Mouse (Mus musculus) thymus, postnatal 4 days (tissue): ENCODE results near the gene Lama5.

Experiments used
- DNase-seq: peaks from one replicate; pipeline ENCODE4 v3.0.0; 2021

The Lama5 gene

GRCm38 (mm10) chr2:180222250-180222649 lies 3.4 kb downstream of the Lama5 start:
- DNase-seq = peak; percentile 48

GRCm38 (mm10) chr2:180221051-180221450 lies 4.6 kb downstream of the Lama5 start:
- no peak for DNase-seq

DNA sequence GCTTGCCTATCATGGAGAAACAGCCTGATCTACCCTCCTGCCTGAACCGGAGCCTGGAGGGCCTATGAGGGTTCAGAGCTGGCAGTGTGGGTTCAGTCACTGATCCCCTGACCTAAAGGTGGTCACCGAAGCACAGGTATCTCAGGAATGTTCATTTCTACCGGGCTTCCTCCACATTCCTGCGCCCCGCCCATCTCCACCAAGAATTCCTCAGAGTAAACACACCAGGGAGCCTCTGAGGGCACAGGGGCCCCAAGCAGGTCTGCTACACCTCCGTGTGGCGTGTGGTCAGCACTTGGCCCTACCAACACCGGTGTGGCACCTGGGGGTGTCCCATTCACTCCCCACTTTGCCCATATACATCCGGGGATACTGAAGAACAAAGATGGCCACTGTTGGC lies 5.5 kb downstream of the Lama5 start:
- DNase-seq = no peak

DNA sequence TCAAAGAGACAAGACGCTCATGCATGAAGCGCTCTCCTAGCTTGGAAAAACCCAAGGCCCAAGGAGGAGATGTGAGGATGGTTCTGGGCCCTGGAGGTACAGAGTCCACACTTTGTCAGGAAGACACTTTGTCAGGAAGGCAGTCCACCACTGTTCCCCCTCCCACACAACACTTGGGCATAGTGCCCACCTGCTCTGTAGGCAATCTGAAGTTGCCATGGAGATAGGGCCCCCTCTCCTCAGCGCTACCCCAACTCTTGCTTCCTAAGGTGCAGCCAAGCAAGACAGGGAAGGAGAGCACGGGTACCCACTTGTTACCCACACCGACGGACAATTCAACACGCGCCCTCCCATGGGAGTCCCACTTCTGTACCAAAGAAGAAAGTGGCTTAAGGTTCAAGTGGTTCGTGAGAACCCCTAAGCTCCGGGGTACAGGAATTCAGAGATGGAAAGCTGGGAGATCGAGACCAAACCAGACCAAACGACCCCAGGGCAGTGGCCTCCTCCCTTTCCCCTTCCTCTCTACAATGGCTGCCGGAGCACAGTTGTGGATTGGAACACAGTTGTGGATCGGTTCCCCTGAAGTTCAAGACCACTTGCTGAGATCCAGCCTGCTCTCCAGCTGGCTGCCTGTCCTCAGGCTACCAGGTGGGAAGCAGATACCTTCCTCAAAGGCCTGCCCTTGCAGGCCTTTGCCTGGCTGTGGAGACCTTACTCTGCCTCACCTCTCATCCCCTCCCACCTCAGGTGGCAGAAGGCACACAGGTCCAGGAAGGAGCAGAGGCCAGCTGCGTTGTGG lies 6.3 kb downstream of the Lama5 start:
- no peak for DNase-seq

DNA sequence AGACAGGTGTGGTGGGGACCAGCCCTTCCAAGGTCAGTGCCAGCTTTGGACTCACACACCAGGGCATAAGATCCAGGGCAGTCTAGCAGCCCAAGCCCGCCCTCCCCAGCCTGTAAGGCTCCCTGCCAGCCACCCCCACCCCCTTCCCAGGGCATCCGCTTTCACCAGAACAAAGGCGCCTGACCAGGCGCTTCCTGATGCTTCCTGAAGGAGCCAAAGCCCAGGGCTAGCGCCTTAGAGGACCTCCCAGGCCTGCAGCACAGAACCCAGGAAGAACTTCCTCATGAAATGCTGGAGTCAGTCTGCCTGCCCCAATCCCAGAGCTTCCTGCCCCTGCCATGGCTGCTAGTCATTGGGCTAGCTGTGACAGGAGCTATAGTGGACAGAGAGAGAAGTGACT lies 7.0 kb downstream of the Lama5 start:
- DNase-seq = no peak

GRCm38 (mm10) chr2:180218241-180218640 lies 7.4 kb downstream of the Lama5 start:
- DNase-seq = no peak

DNA sequence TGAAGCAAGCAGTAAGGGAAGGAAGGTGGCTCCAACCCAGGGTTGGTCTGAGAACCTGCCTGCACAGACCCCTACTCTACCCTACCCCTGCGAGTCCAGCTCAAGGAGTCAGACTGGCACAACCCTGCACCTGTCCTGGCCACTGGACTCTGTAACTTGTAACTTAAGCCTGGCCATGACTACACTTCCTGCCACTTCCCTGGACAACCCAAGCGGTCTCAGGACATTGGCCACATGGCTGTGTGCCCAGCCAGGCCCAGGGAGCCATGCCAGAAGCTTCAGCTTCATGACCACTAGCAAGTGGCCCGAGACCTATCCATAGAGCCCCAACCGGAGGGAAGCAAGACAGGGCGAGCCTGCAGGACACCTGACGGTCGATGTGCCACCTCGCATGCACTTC lies 8.1 kb downstream of the Lama5 start:
- DNase-seq = no peak

DNA sequence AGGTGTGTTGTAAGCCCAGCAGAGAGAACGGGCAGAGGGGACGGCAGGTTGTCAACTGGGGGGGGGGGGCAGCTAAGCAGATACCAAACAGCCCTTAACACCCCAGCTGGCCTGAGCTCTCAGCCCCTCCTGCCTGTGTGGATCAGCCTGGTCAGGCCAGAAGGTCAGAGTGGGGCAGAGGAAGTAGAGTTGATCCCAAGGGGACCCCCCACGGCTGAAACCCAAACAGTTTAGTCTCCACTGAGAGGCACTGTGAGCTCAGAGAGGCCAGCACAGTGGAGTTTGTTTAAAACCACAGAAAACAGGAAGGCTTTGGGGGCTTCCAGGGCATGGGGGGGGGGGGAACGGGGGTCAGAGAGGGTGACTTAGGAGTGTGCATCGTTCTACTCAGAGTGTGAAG lies 8.7 kb downstream of the Lama5 start:
- DNase-seq = no peak

DNA sequence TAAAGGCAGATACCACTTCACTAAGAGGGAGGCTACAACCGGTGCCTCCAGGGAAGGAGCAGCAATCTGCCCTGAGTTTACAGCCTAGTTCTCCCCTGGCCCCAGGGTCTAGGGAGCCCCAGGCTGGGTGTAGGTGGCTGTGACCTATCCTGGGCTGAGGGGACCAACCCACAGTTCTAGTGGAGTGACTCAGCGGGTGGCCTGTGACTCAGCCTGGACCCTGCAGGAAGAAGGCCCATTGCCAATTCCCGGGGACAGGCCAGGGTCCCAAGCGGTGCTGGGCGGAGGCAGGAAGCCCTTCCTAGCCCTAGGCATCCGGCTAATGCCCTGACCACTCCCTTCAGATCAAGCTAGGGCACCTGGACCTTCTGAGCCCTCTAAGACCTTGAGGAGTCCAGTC lies 9.7 kb downstream of the Lama5 start:
- DNase-seq = no peak

- DNase-seq = no peak
These were observed 10.6 kb downstream of the Lama5 start for GRCm38 (mm10) chr2:180215011-180215461.

GRCm38 (mm10) chr2:180214352-180214978 lies 11.2 kb downstream of the Lama5 start:
- no peak for DNase-seq

DNA sequence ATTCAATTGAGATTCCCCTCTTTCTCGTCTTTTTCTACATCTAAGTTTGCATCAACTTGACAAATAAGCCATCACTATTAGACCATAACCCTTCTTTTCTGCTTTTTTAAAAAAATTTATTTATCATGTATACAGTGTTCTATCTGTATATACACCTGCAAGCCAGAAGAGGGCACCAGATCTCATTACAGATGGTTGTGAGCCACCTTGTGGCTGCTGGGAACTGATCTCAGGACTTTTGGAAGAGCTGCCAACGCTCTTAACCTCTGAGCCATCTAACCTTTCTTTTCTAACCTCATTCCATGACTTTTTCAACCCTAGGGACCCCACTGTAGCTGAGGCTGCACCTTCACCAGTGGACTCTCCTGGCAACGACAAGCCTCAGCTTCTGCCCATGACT lies 13.4 kb downstream of the Lama5 start:
- DNase-seq = no peak

DNA sequence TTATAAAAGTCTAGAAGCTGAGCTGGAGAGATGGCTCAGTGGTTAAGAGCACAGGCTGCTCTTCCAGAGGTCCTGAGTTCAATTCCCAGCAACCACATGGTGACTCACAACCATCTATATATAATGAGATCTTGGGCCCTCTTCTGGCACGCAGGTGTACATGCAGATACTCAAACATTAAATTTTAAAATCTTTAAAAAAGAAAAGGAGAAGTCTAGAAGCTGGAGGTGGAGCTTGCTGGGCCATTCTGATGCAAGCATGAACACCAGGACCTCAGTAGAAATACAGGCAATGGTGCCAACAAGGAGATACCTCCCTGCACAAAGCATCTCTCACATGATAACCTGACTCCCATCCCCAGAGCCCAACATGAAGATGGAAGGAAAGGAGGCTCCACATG lies 16.7 kb downstream of the Lama5 start:
- no peak for DNase-seq

- peak; percentile 60 for DNase-seq
These were observed 17.8 kb downstream of the Lama5 start for GRCm38 (mm10) chr2:180207840-180208239.

- DNase-seq = no peak
These were observed 19.7 kb downstream of the Lama5 start for GRCm38 (mm10) chr2:180205956-180206280.

DNA sequence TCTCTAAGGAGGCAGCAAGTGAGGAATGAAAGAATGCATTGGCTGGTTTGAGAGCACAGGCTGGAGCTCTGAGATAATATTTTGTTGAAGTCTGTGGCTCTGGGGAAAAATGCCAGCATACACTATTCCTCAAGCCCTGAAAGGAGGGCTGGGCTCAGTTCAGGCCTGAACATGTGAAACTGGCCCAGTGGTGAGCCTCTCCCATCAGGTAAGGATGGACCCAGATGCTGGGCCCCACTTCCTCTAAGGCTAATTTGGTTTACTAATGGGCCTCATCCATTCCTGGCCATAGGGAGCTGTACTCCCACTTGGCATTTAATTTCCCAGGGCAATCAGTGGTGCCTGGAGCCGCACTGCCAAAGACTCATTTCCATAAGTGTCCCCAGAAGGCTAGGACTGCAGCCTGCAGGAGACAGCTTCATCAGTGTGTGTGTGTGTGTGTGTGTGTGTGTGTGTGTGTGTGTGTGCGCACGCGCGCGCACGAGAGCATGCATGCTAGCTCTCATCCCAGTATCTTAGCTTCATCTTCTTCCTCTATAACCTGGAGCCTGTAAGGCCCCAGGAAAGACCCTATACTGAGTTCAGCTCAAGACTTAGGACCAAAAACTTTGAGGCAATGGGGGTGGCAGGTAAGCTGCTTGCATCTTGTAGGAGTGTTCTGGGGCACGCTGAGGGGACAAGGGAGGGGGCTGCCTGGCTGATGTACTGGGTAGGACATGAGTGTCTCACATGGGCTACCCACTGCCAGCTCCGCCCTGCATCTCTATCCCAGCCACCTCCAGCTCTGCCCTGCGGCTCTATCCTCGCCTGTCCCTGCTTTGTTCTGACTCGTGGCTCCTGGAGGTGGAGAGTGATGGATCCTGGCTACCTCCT lies 20.3 kb downstream of the Lama5 start:
- no peak for DNase-seq

DNA sequence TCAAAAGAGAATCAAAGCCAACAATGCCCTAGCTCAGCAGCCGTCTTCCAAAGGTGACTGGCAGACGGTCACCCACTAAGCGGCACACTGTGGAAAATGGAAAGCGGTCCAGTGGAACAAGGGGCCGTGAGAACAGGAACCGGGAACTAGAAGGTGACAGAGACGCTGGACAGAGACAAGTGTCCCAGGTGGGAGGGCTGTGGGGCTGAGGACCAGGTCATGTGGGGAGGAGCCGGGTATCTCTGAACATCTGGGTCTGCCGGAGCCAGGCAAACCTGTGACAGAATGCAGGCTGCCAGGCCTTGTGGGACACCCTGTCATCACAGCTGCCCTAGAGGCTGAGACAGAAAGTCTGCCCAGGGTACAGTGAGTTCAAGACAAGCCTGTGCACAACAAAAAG lies 21.2 kb downstream of the Lama5 start:
- DNase-seq = no peak

GRCm38 (mm10) chr2:180202805-180203204 lies 22.9 kb downstream of the Lama5 start:
- DNase-seq = no peak

DNA sequence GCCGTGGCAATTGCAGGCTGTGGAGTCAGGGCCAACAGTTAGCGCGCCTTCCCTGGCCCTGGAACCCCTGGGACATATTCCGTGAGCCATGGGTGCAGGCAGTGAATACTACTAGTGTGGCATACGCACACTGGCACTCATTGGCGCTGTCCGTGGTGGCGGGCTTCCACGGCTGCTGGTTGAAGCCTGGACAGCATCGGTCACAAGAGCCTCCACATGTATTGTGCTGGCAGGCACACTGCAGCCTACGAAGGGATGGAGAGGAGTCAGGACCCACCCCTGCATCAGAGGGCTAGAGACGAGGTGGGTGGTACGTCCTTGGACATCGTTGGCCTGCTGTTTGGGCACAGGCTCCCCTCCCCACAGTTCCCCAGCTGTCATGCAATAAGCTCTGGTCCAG lies 23.4 kb downstream of the Lama5 start:
- no peak for DNase-seq

DNA sequence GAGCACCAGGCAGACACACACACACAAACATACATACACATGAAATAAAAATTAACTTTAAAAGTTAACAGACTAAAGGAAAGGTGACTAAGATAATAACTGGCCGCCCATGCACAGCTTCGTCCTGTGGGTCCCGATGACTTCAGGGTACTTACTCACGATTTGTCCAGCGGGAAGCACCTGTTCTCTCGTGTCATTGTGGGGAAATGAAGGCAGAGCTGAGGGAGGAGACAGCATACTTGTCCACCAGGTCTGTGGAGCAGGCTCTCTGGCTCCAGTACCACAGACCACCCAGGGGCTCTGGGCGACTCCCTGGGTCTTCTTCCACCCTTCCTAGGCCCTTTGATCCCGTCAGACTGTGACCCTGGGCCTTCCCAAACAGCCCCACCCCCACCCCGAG lies 24.4 kb downstream of the Lama5 start:
- DNase-seq = no peak

DNA sequence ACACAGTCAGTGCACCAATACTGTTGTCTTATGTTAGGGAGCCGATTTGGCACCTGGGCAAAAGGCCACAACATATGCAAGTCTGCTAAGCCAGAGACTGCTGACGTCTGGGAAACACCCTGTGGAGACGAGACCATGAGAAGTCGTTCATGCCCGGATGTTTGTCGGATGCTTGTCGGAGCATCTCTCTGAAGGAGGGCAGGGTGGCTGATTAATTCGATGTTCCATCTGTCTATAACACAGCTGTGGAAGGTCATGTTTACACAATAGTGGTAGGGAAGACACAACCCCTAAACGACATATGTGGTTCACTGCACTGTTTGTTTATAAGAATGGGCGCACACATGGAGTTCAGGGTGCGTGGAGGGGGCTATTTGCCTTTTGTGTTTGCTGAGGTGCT lies 25.0 kb downstream of the Lama5 start:
- no peak for DNase-seq

DNA sequence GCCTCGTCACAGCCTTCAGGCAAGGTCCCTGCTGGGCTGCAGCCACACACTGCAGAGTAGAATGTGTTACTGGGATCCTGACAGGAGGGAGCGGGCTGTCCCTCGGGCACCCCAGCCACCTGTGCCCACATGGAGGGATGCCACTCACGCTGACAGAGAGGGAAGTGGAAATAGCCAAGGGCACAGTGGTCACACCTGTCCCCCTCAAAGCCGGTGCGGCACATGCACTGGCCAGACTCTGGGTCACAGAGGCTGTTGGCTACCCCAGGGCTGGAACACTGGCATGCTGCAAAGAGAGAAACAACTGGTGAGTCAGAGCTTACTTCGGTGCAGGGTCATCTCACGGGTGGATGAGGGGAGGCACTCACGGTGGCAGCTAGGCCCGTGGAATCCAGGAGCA lies 26.9 kb downstream of the Lama5 start:
- no peak for DNase-seq

GRCm38 (mm10) chr2:180197323-180198037 lies 28.2 kb downstream of the Lama5 start:
- DNase-seq = no peak
